Mouse (Mus musculus) CH12.LX (cell line): ENCODE measurements around the gene Htr5a. TPM values are rescaled to one million over a fixed set of nuclear protein-coding genes. Genes with fewer than 3 reads are reported as not detected.

Source experiments
- DNase-seq: peaks from one replicate; pipeline ENCODE4 v3.0.0-alpha.2; 2013; ENCODE audit errors: extremely low read depth
- H3K27ac ChIP-seq: 2 replicates; pipeline ENCODE4 v1.5.1; 2012; ENCODE audit warnings: low read depth, mild to moderate bottlenecking, control low read depth, moderate library complexity; ENCODE audit not compliant: insufficient read depth
- H3K27me3 ChIP-seq: replicated peaks from 2 replicates; pipeline ENCODE3; 2012; ENCODE audit warnings: inconsistent platforms
- H3K36me3 ChIP-seq, 2 experiments: replicated peaks in 1 of 2; 2 replicates each; pipeline versions ENCODE3 to v1.6.1; 2012; ENCODE audit warnings: inconsistent platforms in 1 of 2, low read length in 1 of 2, mild to moderate bottlenecking in 1 of 2, mixed read lengths in 1 of 2, moderate library complexity in 1 of 2; ENCODE audit not compliant: control insufficient read depth in 1 of 2, insufficient read depth in 1 of 2
- H3K4me1 ChIP-seq, 2 experiments: 2 replicates each; pipeline ENCODE4 v1.6.1; 2012; ENCODE audit warnings: inconsistent platforms in 1 of 2, moderate library complexity in 1 of 2; ENCODE audit not compliant: insufficient read depth in 2 of 2, control insufficient read depth in 1 of 2
- H3K4me2 ChIP-seq: 2 replicates; pipeline ENCODE4 v1.6.1; 2012; ENCODE audit warnings: low read depth, mild to moderate bottlenecking, control low read depth; ENCODE audit not compliant: poor library complexity, insufficient read depth, severe bottlenecking
- H3K4me3 ChIP-seq, 3 experiments: fragments of 150-350 bp in 1 of 3; sonication (generic) in 1 of 3; replicated peaks in 1 of 3; 2 replicates each; pipeline versions ENCODE3 to v1.5.1; 2011 to 2012; ENCODE audit warnings: low read depth in 2 of 3, low read length in 2 of 3, mild to moderate bottlenecking in 2 of 3, moderate library complexity in 2 of 3, control low read depth in 1 of 3, improper control_type of control experiment in 1 of 3, inconsistent platforms in 1 of 3, mixed read lengths in 1 of 3; ENCODE audit not compliant: poor library complexity in 1 of 3
- H3K79me2 ChIP-seq: replicated peaks from 2 replicates; pipeline ENCODE4 v1.6.1; 2012; ENCODE audit warnings: mild to moderate bottlenecking, moderate library complexity; ENCODE audit not compliant: control insufficient read depth, poor library complexity, insufficient read depth, severe bottlenecking; ENCODE audit errors: extremely low read depth
- H3K9ac ChIP-seq: 2 replicates; pipeline ENCODE4 v1.6.1; 2012; ENCODE audit warnings: low read depth, mild to moderate bottlenecking, control low read depth, moderate library complexity; ENCODE audit not compliant: insufficient read depth
- H3K9me3 ChIP-seq: replicated peaks from 2 replicates; pipeline ENCODE3; 2012; ENCODE audit warnings: low read length, inconsistent platforms, mixed read lengths
- BHLHE40 ChIP-seq: IDR thresholded peaks from 2 replicates; pipeline ENCODE4 v1.6.1; 2011; ENCODE audit warnings: mild to moderate bottlenecking, low read depth, low read length, improper control_type of control experiment
- CHD1 ChIP-seq: IDR thresholded peaks from 2 replicates; pipeline ENCODE4 v1.6.1; 2012; ENCODE audit warnings: low read depth, low read length, improper control_type of control experiment, inconsistent platforms
- ELF1 ChIP-seq: IDR thresholded peaks from 2 replicates; pipeline ENCODE4 v1.6.1; 2014; ENCODE audit warnings: low read depth, mild to moderate bottlenecking, inconsistent platforms, low read length, improper control_type of control experiment
- HCFC1 ChIP-seq: IDR thresholded peaks from 2 replicates; pipeline ENCODE4 v1.6.1; 2012; ENCODE audit warnings: low read depth, mild to moderate bottlenecking, inconsistent platforms, low read length, improper control_type of control experiment
- IRF4 ChIP-seq: IDR thresholded peaks from 2 replicates; pipeline ENCODE4 v1.6.1; 2014; ENCODE audit warnings: low read depth, mild to moderate bottlenecking, inconsistent platforms, low read length, improper control_type of control experiment
- JUND ChIP-seq: conservative IDR thresholded peaks from 2 replicates; pipeline ENCODE4 v1.6.1; 2011; ENCODE audit warnings: low read depth, low read length, improper control_type of control experiment
- MAX ChIP-seq: IDR thresholded peaks from 2 replicates; pipeline ENCODE4 v1.6.1; 2011; ENCODE audit warnings: low read length, improper control_type of control experiment
- MAZ ChIP-seq: IDR thresholded peaks from 2 replicates; pipeline ENCODE4 v1.6.1; 2012; ENCODE audit warnings: low read depth, mild to moderate bottlenecking, inconsistent platforms, low read length, improper control_type of control experiment, moderate library complexity
- MYC ChIP-seq: IDR thresholded peaks from 2 replicates; pipeline ENCODE4 v1.6.1; 2011; ENCODE audit warnings: low read depth, mild to moderate bottlenecking, improper control_type of control experiment, low read length
- NELFE ChIP-seq: IDR thresholded peaks from 2 replicates; pipeline ENCODE4 v1.6.1; 2011; ENCODE audit warnings: low read depth, low read length, improper control_type of control experiment
- POLR2A ChIP-seq: IDR thresholded peaks from 2 replicates; pipeline ENCODE4 v1.6.1; 2011; ENCODE audit warnings: low read depth, mild to moderate bottlenecking, improper control_type of control experiment, low read length
- TBP ChIP-seq: conservative IDR thresholded peaks from 2 replicates; pipeline ENCODE4 v1.6.1; 2011; ENCODE audit warnings: low read depth, low read length, improper control_type of control experiment
- UBTF ChIP-seq: IDR thresholded peaks from 2 replicates; pipeline ENCODE4 v1.6.1; 2012; ENCODE audit warnings: low read depth, mild to moderate bottlenecking, inconsistent platforms, low read length, improper control_type of control experiment, moderate library complexity
- USF2 ChIP-seq: conservative IDR thresholded peaks from 2 replicates; pipeline ENCODE4 v1.6.1; 2011; ENCODE audit warnings: low read depth, low read length, improper control_type of control experiment
- dilution Hi-C: fragments of 300-500 bp; cut with MboI; formaldehyde crosslinking; loops from 2 replicates; pipeline ENCODE4 v1.14.3; 2020; ENCODE audit warnings: low sequenced_read_pairs; ENCODE audit not compliant: extremely low pct_unique_long_range_greater_than_20kb, extremely low pct_ligation_motif_present
- in situ Hi-C: fragments of 300-500 bp; cut with MboI; formaldehyde crosslinking; loops from 3 replicates; pipeline ENCODE4 v1.14.3; 2019; ENCODE audit warnings: low sequenced_read_pairs, low pct_ligation_motif_present, low pct_unique_long_range_greater_than_20kb, mixed read lengths
- polyA plus RNA-seq: library from polyadenylated mRNA; unstranded; fragments of >175 nt; gene quantifications from 2 replicates; pipeline ENCODE4 v1.2.1, GENCODE M21; 2012; ENCODE audit warnings: low read depth; ENCODE audit not compliant: insufficient read length
- total RNA-seq, 2 experiments: library from RNA; depleted of rRNA; stranded (reverse); fragments of 300-350 nt in 1 of 2; fragments of >200 nt in 1 of 2; gene quantifications; 2 replicates each; pipeline ENCODE4 v1.2.3; 2012 to 2014

The Htr5a gene
- total and polyA plus RNA-seq, 3 experiments = not detected

DNA sequence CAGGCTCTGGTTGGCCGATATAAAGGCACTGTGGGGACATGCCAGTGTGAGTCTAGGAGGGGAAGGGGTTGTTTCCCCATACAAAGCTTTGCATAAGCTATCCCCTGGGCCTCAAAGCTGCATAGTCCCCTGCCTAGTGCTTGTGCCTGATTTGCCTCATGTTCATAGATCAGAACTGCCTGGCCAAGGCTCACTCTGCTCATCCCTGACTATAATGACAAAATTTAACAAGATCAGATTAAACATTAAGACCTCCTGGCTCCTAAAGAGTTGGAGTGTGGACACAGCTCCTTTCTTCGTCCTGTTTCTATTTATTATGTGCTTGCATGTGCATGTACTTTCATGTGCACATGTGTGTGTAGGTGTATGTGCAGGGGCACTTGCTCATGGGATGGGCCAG, 39.3 kb downstream of the Htr5a start:
- Histone ChIP-seq H3K9ac (no peak overlapping the region), H3K79me2 (no peaks in the 10 kb centered on the region), H3K4me2 (no peak overlapping the region), H3K27me3 (no peaks in the 10 kb centered on the region), H3K4me3 (no peak overlapping the region), H3K9me3 (no peaks in the 10 kb centered on the region), H3K36me3 (no peaks in the 10 kb centered on the region)
- DNase-seq = no peak
- in situ Hi-C loops = no loop called here
- TF ChIP-seq POLR2A (no peak), MAZ (no peak), NELFE (no peak), TBP (no peak), UBTF (no peak), JUND (no peak), BHLHE40 (no peak), MAX (no peak)
- TF ChIP-seq, all 38 proteins: peak for 0
- no peak overlapping the region for H3K27ac ChIP-seq
- H3K4me1 ChIP-seq = peaks cover 0 to 8% of the 10 kb centered on the region in 2 experiments; a peak in 2 of 4 replicates
- dilution Hi-C loops = no loop called here

DNA sequence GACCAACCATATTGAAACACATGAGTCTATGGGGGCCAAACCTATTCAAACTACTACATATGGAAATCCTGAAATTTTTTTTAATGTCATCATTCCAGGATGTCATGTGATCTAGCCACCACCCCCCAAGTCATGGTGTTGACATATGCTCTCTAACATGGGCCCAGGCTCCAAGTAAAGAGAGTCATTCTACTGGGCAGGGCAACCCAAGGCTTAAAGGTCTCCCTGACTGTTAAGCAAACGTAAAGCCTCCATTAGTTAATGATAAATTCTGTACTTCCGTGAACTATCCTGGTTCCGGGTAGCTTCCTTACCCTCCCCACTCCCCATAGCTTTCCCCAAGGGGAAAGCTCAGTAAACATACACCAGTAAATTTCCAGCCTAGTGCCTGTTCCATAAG, 46.1 kb downstream of the Htr5a start:
- no peak overlapping the region for H3K9ac ChIP-seq
- TF ChIP-seq ELF1 (no peak), CHD1 (no peak), IRF4 (no peak), MAX (no peak), MYC (no peak), UBTF (no peak), USF2 (no peak), HCFC1 (no peak)
- TF ChIP-seq, all 38 proteins: peak for 0
- H3K27ac ChIP-seq = no peak overlapping the region
- DNase-seq = no peak
- in situ Hi-C loops = no loop called here
- H3K36me3 ChIP-seq = no peaks in the 10 kb centered on the region
- H3K4me3 ChIP-seq = no peak overlapping the region
- dilution Hi-C loops = no loop called here
- H3K4me1 ChIP-seq = no peaks in the 10 kb centered on the region
- no peaks in the 10 kb centered on the region for H3K9me3 ChIP-seq
- H3K4me2 ChIP-seq = no peak overlapping the region
- H3K79me2 ChIP-seq = no peaks in the 10 kb centered on the region
- H3K27me3 ChIP-seq = no peaks in the 10 kb centered on the region

DNA sequence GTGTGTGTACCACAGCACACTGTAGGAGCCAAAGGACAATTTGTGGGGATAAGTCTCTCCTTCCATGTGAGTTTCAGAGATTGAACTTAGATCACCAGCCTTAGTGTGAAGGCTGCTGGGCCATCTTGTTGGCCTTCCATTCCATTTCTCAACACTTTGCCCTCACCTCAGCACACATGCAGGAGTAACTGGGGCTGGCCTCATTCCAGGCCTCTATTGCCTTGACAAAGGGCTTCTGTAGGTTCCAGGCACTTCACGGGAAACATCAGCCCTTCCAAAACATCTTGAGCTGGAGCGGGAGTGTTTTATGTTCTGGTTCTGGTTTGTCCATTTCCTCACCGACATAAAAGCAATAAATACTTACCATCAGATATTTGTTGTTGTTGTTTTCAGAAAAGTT, 54.0 kb downstream of the Htr5a start:
- no peak overlapping the region for H3K4me2 ChIP-seq
- TF ChIP-seq ELF1 = no peak
- TF ChIP-seq, all 38 proteins: peak for 0
- dilution Hi-C loops = no loop called here

More for the DNA sequence above, 54.0 kb downstream of the Htr5a start:
- Histone ChIP-seq H3K79me2 (no peaks in the 10 kb centered on the region), H3K36me3 (no peaks in the 10 kb centered on the region), H3K27ac (no peak overlapping the region), H3K9me3 (no peaks in the 10 kb centered on the region), H3K4me1 (peaks cover 0 to 6% of the 10 kb centered on the region in 2 experiments; a peak in 2 of 4 replicates), H3K27me3 (no peaks in the 10 kb centered on the region), H3K9ac (no peak overlapping the region), H3K4me3 (no peak overlapping the region)
- in situ Hi-C loops = no loop called here
- no peak for DNase-seq
